Mouse (Mus musculus) right cerebral cortex, adult 18-20 months (tissue): ENCODE data around the gene Fbxo41.
A peak's percentile ranks its signal among the peaks of the same experiment; 100 is the strongest.

ENCODE experiments used
- DNase-seq: peaks from one replicate; pipeline ENCODE4 v3.0.0; 2022; ENCODE audit warnings: mixed read lengths

The Fbxo41 gene

DNA sequence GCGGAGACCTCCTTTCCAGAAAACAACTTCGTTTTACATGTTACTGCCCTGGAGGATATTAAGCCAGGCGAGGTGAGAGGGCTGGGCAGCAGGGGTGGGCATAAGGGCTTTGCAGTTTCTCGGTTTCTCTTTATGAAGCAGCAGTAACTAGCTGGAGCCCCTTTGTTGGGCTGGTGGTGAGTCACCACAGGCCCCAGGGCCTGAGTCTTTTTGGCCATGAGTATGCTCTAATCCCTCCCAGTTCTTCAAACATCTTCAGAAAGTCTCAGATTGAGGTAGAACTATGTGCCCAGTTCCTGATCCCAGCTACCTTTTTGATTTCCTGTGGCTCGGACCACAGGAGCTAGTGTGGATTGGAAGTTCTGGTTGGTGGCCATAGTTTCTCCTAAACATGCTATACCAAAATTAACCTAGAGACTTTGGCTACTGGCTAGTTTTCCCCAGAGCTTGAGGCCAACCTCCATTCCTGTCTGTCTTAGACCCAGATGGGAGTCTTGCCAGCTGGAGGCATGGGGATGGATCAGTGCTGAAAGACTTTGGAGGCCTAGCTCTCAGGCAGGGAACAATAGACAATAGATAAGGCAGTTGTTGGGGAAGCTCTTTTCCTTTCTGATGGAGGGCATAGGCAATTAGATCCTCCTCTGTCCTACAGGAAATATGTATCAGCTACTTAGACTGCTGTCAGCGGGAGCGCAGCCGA is 58.4 kb downstream of the Fbxo41 start:
- no peak for DNase-seq

DNA sequence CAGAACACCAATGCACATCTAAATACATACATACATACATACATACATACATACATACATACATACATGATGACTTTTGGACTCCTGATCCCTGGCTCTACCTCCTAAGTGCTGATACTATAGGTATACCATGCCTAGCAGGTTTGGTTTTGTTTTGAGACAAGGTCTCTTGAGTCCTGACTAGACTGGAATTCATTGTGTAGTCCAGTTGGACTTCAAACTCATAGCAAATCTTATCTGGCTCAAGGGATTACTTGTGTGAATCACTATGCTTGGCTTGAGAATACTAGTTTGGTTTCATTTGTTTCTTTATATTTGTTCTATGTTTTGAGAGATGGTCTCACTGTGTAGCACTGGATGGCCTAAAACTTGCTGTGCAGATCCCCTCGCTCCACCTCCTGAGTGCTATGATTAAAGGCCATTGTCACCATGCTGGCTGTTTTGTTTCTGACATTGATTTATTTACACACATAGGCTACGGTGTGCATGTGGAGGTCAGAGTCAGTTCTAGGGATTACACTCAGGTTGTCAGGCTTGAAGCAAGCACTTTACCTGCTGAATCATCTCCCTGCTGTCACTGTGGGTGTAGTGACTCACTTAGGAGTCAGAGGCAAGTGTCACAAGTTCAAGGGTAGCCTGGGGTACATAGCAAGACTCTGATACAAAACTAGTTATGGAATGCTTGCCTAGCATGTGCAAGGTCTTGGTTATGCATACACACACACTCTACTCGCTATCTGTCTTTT is 59.1 kb downstream of the Fbxo41 start:
- DNase-seq, result no peak

DNA sequence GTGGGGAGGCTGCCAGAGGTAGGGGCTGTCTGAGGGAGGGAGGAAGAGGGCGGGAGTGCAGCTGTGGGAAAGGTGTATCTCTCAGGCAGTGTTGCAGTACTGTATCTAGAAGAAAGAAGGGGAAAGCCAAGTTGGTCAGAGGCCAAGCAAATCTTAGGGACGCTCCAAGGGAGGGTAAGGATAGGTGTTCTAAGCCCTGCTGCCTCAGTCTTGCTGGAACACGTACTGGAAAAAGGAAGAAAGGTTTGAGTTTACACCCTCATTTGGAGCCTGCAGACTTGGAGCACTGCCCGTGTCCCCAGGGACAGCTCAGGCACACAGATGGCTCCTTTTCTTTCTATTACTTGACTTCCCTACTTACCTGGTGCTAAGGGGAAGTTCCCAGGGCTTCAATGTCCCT is 61.7 kb downstream of the Fbxo41 start:
- DNase-seq, result no peak

GRCm38 (mm10) chr6:85436631-85437030 is 66.2 kb downstream of the Fbxo41 start:
- no peak for DNase-seq

DNA sequence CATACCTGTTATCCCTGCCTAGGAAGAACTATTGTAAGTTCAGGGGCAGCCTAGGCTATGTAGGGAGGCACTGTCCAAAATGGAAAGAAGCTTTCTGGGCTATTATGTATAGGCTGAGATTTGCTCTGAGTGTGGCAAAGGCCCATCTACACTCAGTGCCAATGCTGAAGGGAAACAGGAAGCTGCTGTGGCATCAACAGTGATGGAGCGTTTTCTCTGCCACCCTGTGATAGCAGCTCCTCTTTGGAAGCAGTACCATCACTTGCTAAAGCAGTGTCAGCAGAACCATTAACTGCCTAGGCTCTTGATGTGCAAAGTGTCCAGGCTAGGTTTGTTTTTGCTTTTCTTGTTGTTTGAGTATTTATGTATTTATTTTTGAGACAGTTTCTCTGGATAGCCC is 66.6 kb downstream of the Fbxo41 start:
- DNase-seq, result no peak

DNA sequence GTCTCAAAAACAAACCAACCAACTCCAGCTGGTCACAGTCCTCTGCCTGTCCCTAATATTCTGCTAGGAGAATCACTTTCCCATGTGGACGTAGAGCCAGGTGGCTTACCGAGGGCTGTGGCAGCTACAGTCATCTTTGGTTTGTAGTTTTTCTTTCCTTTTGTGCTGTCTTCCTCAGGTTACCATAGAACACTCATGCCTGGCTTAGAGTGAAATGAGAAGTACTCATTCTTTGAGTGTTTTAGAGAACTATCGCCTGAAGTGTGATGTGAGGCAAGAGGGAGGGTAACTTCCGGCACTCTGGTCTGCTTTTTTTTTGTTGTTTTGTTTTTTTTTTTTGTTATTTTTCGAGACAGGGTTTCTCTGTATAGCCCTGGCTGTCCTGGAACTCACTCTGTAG is 68.9 kb downstream of the Fbxo41 start:
- no peak for DNase-seq

DNA sequence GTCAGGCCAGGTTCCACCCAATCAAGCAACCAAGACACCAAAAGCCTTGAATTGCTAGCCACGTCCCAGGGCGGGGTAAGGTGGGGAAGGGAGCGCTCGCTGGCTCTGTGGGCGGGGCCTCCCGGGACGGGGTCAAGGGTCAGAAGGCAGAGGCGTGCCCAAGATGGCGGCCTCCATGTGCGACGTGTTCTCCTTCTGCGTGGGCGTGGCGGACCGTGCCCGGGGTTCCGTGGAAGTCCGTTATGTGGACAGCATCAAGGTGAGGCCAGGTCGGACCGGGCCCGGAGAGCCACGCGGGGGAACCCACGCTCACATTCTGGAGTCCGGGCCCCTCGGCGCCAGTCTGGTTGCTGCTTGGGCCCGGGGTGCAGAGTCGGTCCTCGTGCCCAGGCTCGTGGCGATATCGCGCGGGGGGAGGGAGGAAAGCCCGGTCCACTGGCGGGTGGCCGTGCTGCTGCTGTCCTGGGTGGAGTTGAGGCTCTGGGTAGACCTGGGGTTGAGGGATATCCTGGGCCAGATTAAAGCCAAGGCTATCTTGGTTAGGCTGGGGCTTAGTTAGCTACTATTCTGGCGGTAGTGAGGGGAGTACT is 70.9 kb downstream of the Fbxo41 start, which contains the start of gene Smyd5:
Gene Smyd5, plus strand, starts transcription at position 148 of the 590 bp plus-strand sequence.
- peak; percentile 83 for DNase-seq

DNA sequence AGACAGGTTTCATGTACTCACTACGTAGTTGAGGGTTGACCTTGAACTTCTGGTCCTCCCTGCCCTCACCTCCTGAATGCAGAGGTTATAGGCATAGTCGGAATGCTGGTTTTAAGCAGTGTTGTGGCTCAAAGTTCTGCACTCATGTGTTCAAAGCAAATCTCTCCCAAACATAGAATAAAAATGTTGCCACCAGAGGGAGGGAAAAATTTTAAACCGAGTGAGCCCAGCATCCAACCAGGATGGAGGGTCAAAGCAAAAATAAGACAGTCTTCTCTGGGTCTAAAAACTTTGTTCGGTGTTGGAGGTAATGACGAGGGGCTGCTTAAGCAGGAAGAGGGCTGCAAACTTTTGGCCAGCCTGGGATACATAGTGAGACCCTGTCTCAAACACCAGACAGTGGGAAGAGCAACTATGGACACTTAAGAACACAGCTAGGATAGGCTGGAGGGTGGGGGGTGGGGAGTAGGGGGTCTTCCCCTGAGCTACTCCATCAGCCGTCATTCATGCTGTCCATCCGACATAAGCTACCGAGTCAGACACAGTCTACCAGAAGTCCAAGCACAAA is 71.4 kb downstream of the Fbxo41 start:
- no peak for DNase-seq

DNA sequence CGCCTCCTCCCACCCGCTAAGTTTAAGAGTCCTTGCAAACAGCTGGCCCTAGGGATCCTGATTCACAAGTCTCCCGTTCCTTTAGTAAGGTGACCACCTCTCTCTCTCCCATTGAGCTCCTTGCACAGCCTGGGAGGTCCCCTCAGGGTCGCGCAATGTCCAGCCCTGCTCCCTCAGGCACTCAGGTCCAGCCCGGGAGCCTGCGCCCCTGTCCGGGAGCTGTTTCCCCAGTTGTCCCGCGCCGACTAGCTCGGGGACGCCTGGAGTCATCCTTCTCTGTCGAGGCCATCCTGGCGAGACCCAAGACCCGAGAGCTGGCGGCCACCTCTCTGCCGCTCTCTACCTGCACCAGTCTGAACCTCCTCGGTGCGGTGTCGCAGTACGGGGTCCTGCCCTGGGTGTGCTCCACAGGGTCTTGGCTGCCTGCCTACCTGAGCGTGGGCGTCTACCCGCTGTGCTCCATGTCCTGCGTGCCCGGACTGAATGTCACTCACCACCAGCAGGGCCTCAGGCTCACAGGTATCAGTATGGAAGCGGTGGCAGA is 78.9 kb downstream of the Fbxo41 start, which contains the start of gene Noto:
Gene Noto, plus strand, starts transcription at position 51 of the 544 bp plus-strand sequence.
- no peak for DNase-seq
